Mouse (Mus musculus): ENCODE measurements around the gene Zgrf1. TPM values are rescaled to one million over a fixed set of nuclear protein-coding genes. Genes with fewer than 3 reads are reported as not detected.
A peak's percentile ranks its signal among the peaks of the same experiment; 100 is the strongest.

Zgrf1 gene
- 6.7 and 9.0 TPM in 2 replicates for polyA plus RNA-seq (2011; ENCODE audit: insufficient read length, low read depth, missing spikeins)

- peak within 1 kb of the TSS; percentile 98 for H3K4me3 ChIP-seq (ENCODE audit: insufficient read depth, low read length)
- H3K27ac ChIP-seq (ENCODE audit: insufficient read depth, low read length), result peak within 1 kb of the TSS; percentile 84
- H3K4me1 ChIP-seq (ENCODE audit: control insufficient read depth, insufficient read depth, low read length), result peaks cover 5% of the 10 kb centered on the region; the same call in 1 of the 2 replicates
- TF ChIP-seq POLR2A (IDR thresholded peaks at IDR 0.05; ENCODE audit: low read depth, low read length) (peak; percentile 37; the same call in 1 of the 2 replicates), CTCF (IDR thresholded peaks at IDR 0.05; ENCODE audit: borderline replicate concordance, insufficient read depth, low read length) (no peak)
Measured at GRCm38 (mm10) chr3:127552973-127553719, at the start of gene Zgrf1, which contains the start of gene Larp7. Gene Zgrf1 (plus strand): TSS chr3:127553489. Gene Larp7 (minus strand): TSS chr3:127553349.

GRCm38 (mm10) chr3:127507878-127508783 is 45.2 kb upstream of the Zgrf1 start:
- H3K4me1 ChIP-seq (ENCODE audit: control insufficient read depth, insufficient read depth, low read length), result no peaks in the 10 kb centered on the region
- no peak for TF ChIP-seq POLR2A (IDR thresholded peaks at IDR 0.05; ENCODE audit: low read depth, low read length)
- no peak overlapping the region for H3K27ac ChIP-seq (ENCODE audit: insufficient read depth, low read length)

GRCm38 (mm10) chr3:127511786-127512746 is 41.2 kb upstream of the Zgrf1 start:
- no peak overlapping the region for H3K4me3 ChIP-seq (ENCODE audit: insufficient read depth, low read length)
- TF ChIP-seq POLR2A (IDR thresholded peaks at IDR 0.05; ENCODE audit: low read depth, low read length), result no peak
- no peak for TF ChIP-seq CTCF (IDR thresholded peaks at IDR 0.05; ENCODE audit: borderline replicate concordance, insufficient read depth, low read length)
- no peaks in the 10 kb centered on the region for H3K4me1 ChIP-seq (ENCODE audit: control insufficient read depth, insufficient read depth, low read length)
- H3K27ac ChIP-seq (ENCODE audit: insufficient read depth, low read length), result no peak overlapping the region

More at GRCm38 (mm10) chr3:127507878-127508783, 45.2 kb upstream of the Zgrf1 start:
- H3K4me3 ChIP-seq (ENCODE audit: insufficient read depth, low read length), result no peak overlapping the region

- no peaks in the 10 kb centered on the region for H3K4me1 ChIP-seq (ENCODE audit: control insufficient read depth, insufficient read depth, low read length)
- no peak overlapping the region for H3K27ac ChIP-seq (ENCODE audit: insufficient read depth, low read length)
- TF ChIP-seq POLR2A (IDR thresholded peaks at IDR 0.05; ENCODE audit: low read depth, low read length), result no peak
- no peak for TF ChIP-seq CTCF (IDR thresholded peaks at IDR 0.05; ENCODE audit: borderline replicate concordance, insufficient read depth, low read length)
- no peak overlapping the region for H3K4me3 ChIP-seq (ENCODE audit: insufficient read depth, low read length)
Measured at GRCm38 (mm10) chr3:127512794-127513335, 40.4 kb upstream of the Zgrf1 start.

- no peak overlapping the region for H3K27ac ChIP-seq (ENCODE audit: insufficient read depth, low read length)
- no peak overlapping the region for H3K4me3 ChIP-seq (ENCODE audit: insufficient read depth, low read length)
- no peaks in the 10 kb centered on the region for H3K4me1 ChIP-seq (ENCODE audit: control insufficient read depth, insufficient read depth, low read length)
- TF ChIP-seq CTCF (IDR thresholded peaks at IDR 0.05; ENCODE audit: borderline replicate concordance, insufficient read depth, low read length), result no peak
- TF ChIP-seq POLR2A (IDR thresholded peaks at IDR 0.05; ENCODE audit: low read depth, low read length), result no peak
Measured at GRCm38 (mm10) chr3:127513699-127514098, 39.6 kb upstream of the Zgrf1 start.

DNA sequence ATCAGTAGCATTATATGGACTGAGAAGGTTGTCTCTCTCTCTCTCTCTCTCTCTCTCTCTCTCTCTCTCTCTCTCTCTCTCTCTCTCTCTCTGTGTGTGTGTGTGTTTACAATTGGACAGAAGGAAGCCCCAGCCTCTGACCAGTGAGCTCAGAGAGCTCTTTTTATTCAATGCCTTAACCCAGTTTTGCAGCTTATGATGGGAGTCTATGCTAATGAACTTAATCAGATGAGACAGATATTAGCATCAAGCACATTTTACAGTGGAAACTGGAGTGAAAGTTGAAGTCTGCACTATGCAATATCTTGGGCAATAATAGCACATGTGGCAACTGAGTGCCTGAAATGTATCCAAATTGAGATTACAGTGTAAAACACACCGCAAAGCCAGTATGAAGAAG is 38.0 kb upstream of the Zgrf1 start:
- no peaks in the 10 kb centered on the region for H3K4me1 ChIP-seq (ENCODE audit: control insufficient read depth, insufficient read depth, low read length)
- no peak overlapping the region for H3K4me3 ChIP-seq (ENCODE audit: insufficient read depth, low read length)
- TF ChIP-seq POLR2A (IDR thresholded peaks at IDR 0.05; ENCODE audit: low read depth, low read length) (no peak), CTCF (IDR thresholded peaks at IDR 0.05; ENCODE audit: borderline replicate concordance, insufficient read depth, low read length) (no peak)
- no peak overlapping the region for H3K27ac ChIP-seq (ENCODE audit: insufficient read depth, low read length)

GRCm38 (mm10) chr3:127520300-127520699 is 33.0 kb upstream of the Zgrf1 start:
- no peaks in the 10 kb centered on the region for H3K4me1 ChIP-seq (ENCODE audit: control insufficient read depth, insufficient read depth, low read length)
- TF ChIP-seq CTCF (IDR thresholded peaks at IDR 0.05; ENCODE audit: borderline replicate concordance, insufficient read depth, low read length), result no peak
- no peak for TF ChIP-seq POLR2A (IDR thresholded peaks at IDR 0.05; ENCODE audit: low read depth, low read length)
- no peak overlapping the region for H3K27ac ChIP-seq (ENCODE audit: insufficient read depth, low read length)
- no peak overlapping the region for H3K4me3 ChIP-seq (ENCODE audit: insufficient read depth, low read length)

- no peak for TF ChIP-seq CTCF (IDR thresholded peaks at IDR 0.05; ENCODE audit: borderline replicate concordance, insufficient read depth, low read length)
- no peak for TF ChIP-seq POLR2A (IDR thresholded peaks at IDR 0.05; ENCODE audit: low read depth, low read length)
- H3K27ac ChIP-seq (ENCODE audit: insufficient read depth, low read length), result no peak overlapping the region
- H3K4me1 ChIP-seq (ENCODE audit: control insufficient read depth, insufficient read depth, low read length), result no peaks in the 10 kb centered on the region
- no peak overlapping the region for H3K4me3 ChIP-seq (ENCODE audit: insufficient read depth, low read length)
Measured at GRCm38 (mm10) chr3:127521156-127521555, 32.1 kb upstream of the Zgrf1 start.

Measured in embryonic fibroblast, embryonic 13.5 days (primary cell).